Mouse (Mus musculus): ENCODE measurements around the gene Gm39566. TPM values are rescaled to one million over a fixed set of nuclear protein-coding genes. Genes with fewer than 3 reads are reported as not detected.

The Gm39566 gene
- polyA plus RNA-seq, 1 experiment from 2014 or later = not detected

DNA sequence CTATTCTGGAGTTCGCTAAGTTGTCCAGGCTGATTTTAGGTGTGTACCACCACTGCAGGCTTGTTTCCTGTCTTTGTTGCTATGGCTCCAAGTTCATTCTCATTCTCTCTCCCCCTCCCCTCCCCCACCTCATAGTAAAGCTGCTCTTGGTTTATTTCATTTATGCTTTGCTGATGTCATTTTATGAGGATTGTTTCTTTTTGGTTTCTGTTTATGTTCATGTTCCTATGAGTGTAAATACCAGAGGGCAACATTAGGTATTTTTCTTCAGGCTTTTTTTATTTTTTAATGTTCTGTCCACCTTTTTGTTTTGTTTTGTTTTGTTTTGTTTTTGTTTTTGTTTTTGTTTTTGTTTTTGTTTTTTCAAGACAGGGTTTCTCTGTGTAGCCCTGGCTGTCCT, 53.2 kb downstream of the Gm39566 start, which contains the start of gene Slc35g3:
TSS of gene Slc35g3 (minus strand) at position 101 of the 400 bp plus-strand sequence.
- 75% methylated on average over 1 of the region's 1 CpGs for WGBS
- Histone ChIP-seq H3K27me3 (ENCODE audit: poor library complexity, severe bottlenecking) (peaks cover 7% of the 10 kb centered on the region; the same call in 1 of the 2 replicates), H3K9me3 (no peaks in the 10 kb centered on the region), H3K27ac (peak within 1 kb of the TSS; percentile 97), H3K36me3 (replicated peaks) (no peaks in the 10 kb centered on the region), H3K4me3 (no peak within 1 kb of the TSS), H3K4me1 (peaks cover 50% of the 10 kb centered on the region)
- DNase-seq (ENCODE audit: extremely low spot score, low spot score) = no peak

Other genes starting within 250 kb of the Gm39566 start
- gene Wrap53, start 235.0 kb downstream of the Gm39566 start, polyA plus RNA-seq (2016; fragmentation: Nextera tagmentation; extraction: Ambion mirVana) = 46.4 and 51.1 TPM in 2 replicates
- 192 and 194 TPM in 2 replicates for gene Trp53, start 234.9 kb downstream of the Gm39566 start, polyA plus RNA-seq (2016; fragmentation: Nextera tagmentation; extraction: Ambion mirVana)
- 4.3 and 4.6 TPM in 2 replicates for gene Atp1b2, start 209.4 kb downstream of the Gm39566 start, polyA plus RNA-seq (2016; fragmentation: Nextera tagmentation; extraction: Ambion mirVana)
- gene Shbg, start 197.4 kb downstream of the Gm39566 start, polyA plus RNA-seq (2016; fragmentation: Nextera tagmentation; extraction: Ambion mirVana) = not detected in 2 replicates
- 13.7 and 15.4 TPM in 2 replicates for gene Sat2, start 193.3 kb downstream of the Gm39566 start, polyA plus RNA-seq (2016; fragmentation: Nextera tagmentation; extraction: Ambion mirVana)
- gene Fxr2, start 182.3 kb downstream of the Gm39566 start, polyA plus RNA-seq (2016; fragmentation: Nextera tagmentation; extraction: Ambion mirVana) = 32.5 and 34.6 TPM in 2 replicates
- not detected in 2 replicates for gene Sox15, start 160.0 kb downstream of the Gm39566 start, polyA plus RNA-seq (2016; fragmentation: Nextera tagmentation; extraction: Ambion mirVana)
- gene Mpdu1, start 152.7 kb downstream of the Gm39566 start, polyA plus RNA-seq (2016; fragmentation: Nextera tagmentation; extraction: Ambion mirVana) = 81.8 and 82.9 TPM in 2 replicates
- gene Cd68, start 149.1 kb downstream of the Gm39566 start, polyA plus RNA-seq (2016; fragmentation: Nextera tagmentation; extraction: Ambion mirVana) = 5.5 and 5.8 TPM in 2 replicates
- gene Eif4a1, start 142.9 kb downstream of the Gm39566 start, polyA plus RNA-seq (2016; fragmentation: Nextera tagmentation; extraction: Ambion mirVana) = 725 and 747 TPM in 2 replicates
- gene Senp3, start 133.2 kb downstream of the Gm39566 start, polyA plus RNA-seq (2016; fragmentation: Nextera tagmentation; extraction: Ambion mirVana) = 127 and 128 TPM in 2 replicates
- gene Tnfsf13, start 129.5 kb downstream of the Gm39566 start, polyA plus RNA-seq (2016; fragmentation: Nextera tagmentation; extraction: Ambion mirVana) = 0.20 TPM in 1 of 2 replicates, not detected in the other
- 1.1 and 1.6 TPM in 2 replicates for gene Tnfsf12, start 119.4 kb downstream of the Gm39566 start, polyA plus RNA-seq (2016; fragmentation: Nextera tagmentation; extraction: Ambion mirVana)
- 0.44 and 0.55 TPM in 2 replicates for gene Tnfsfm13, start 119.2 kb downstream of the Gm39566 start, polyA plus RNA-seq (2016; fragmentation: Nextera tagmentation; extraction: Ambion mirVana)
- gene Polr2a, start 56.7 kb downstream of the Gm39566 start, polyA plus RNA-seq (2016; fragmentation: Nextera tagmentation; extraction: Ambion mirVana) = 32.9 and 34.5 TPM in 2 replicates
- 0.14 TPM in 1 of 2 replicates, not detected in the other for gene Slc35g3, start 53.3 kb downstream of the Gm39566 start, polyA plus RNA-seq (2016; fragmentation: Nextera tagmentation; extraction: Ambion mirVana)
- gene Zbtb4, start 49.4 kb downstream of the Gm39566 start, polyA plus RNA-seq (2016; fragmentation: Nextera tagmentation; extraction: Ambion mirVana) = 0.46 and 0.77 TPM in 2 replicates
- gene Chrnb1, start 19.4 kb downstream of the Gm39566 start, polyA plus RNA-seq (2016; fragmentation: Nextera tagmentation; extraction: Ambion mirVana) = 1.0 and 1.5 TPM in 2 replicates
- gene Fgf11, start 13.4 kb downstream of the Gm39566 start, polyA plus RNA-seq (2016; fragmentation: Nextera tagmentation; extraction: Ambion mirVana) = 0.73 TPM in 2 replicates
- gene Tmem102, start 9.7 kb downstream of the Gm39566 start, polyA plus RNA-seq (2016; fragmentation: Nextera tagmentation; extraction: Ambion mirVana) = 0.71 and 0.95 TPM in 2 replicates
- gene Spem2, start 3.2 kb upstream of the Gm39566 start, polyA plus RNA-seq (2016; fragmentation: Nextera tagmentation; extraction: Ambion mirVana) = not detected in 2 replicates
- gene Spem1, start 6.9 kb upstream of the Gm39566 start, polyA plus RNA-seq (2016; fragmentation: Nextera tagmentation; extraction: Ambion mirVana) = 0.19 TPM in 1 of 2 replicates, not detected in the other
- 4.7 and 5.2 TPM in 2 replicates for gene Nlgn2, start 22.5 kb upstream of the Gm39566 start, polyA plus RNA-seq (2016; fragmentation: Nextera tagmentation; extraction: Ambion mirVana)
- gene Tmem256, start 23.2 kb upstream of the Gm39566 start, polyA plus RNA-seq (2016; fragmentation: Nextera tagmentation; extraction: Ambion mirVana) = 259 and 290 TPM in 2 replicates
- gene Plscr3, start 31.1 kb upstream of the Gm39566 start, polyA plus RNA-seq (2016; fragmentation: Nextera tagmentation; extraction: Ambion mirVana) = 67.5 and 67.6 TPM in 2 replicates
- gene Tnk1, start 43.4 kb upstream of the Gm39566 start, polyA plus RNA-seq (2016; fragmentation: Nextera tagmentation; extraction: Ambion mirVana) = 0.79 and 1.9 TPM in 2 replicates
- not detected in 2 replicates for gene Tmem95, start 62.7 kb upstream of the Gm39566 start, polyA plus RNA-seq (2016; fragmentation: Nextera tagmentation; extraction: Ambion mirVana)
- 4.8 and 6.7 TPM in 2 replicates for gene Kctd11, start 66.1 kb upstream of the Gm39566 start, polyA plus RNA-seq (2016; fragmentation: Nextera tagmentation; extraction: Ambion mirVana)
- gene Acap1, start 80.2 kb upstream of the Gm39566 start, polyA plus RNA-seq (2016; fragmentation: Nextera tagmentation; extraction: Ambion mirVana) = 0.84 and 1.3 TPM in 2 replicates
- gene 2810408A11Rik, start 85.7 kb upstream of the Gm39566 start, polyA plus RNA-seq (2016; fragmentation: Nextera tagmentation; extraction: Ambion mirVana) = 11.9 and 12.2 TPM in 2 replicates
- gene Neurl4, start 85.8 kb upstream of the Gm39566 start, polyA plus RNA-seq (2016; fragmentation: Nextera tagmentation; extraction: Ambion mirVana) = 14.3 and 14.8 TPM in 2 replicates
- 92.4 and 97.3 TPM in 2 replicates for gene Gps2, start 98.6 kb upstream of the Gm39566 start, polyA plus RNA-seq (2016; fragmentation: Nextera tagmentation; extraction: Ambion mirVana)
- gene Eif5a, start 106.7 kb upstream of the Gm39566 start, polyA plus RNA-seq (2016; fragmentation: Nextera tagmentation; extraction: Ambion mirVana) = 2,970 and 2,997 TPM in 2 replicates
- 5.7 and 6.4 TPM in 2 replicates for gene Ybx2, start 120.5 kb upstream of the Gm39566 start, polyA plus RNA-seq (2016; fragmentation: Nextera tagmentation; extraction: Ambion mirVana)
- 14.2 and 15.7 TPM in 2 replicates for gene Slc2a4, start 132.9 kb upstream of the Gm39566 start, polyA plus RNA-seq (2016; fragmentation: Nextera tagmentation; extraction: Ambion mirVana)
- 19.7 and 21.9 TPM in 2 replicates for gene Cldn7, start 149.5 kb upstream of the Gm39566 start, polyA plus RNA-seq (2016; fragmentation: Nextera tagmentation; extraction: Ambion mirVana)
- gene Ctdnep1, start 165.9 kb upstream of the Gm39566 start, polyA plus RNA-seq (2016; fragmentation: Nextera tagmentation; extraction: Ambion mirVana) = 21.5 and 23.4 TPM in 2 replicates
- gene Elp5, start 167.2 kb upstream of the Gm39566 start, polyA plus RNA-seq (2016; fragmentation: Nextera tagmentation; extraction: Ambion mirVana) = 159 TPM in 2 replicates
- gene Gabarap, start 175.8 kb upstream of the Gm39566 start, polyA plus RNA-seq (2016; fragmentation: Nextera tagmentation; extraction: Ambion mirVana) = 318 and 331 TPM in 2 replicates
- 94.5 and 96.2 TPM in 2 replicates for gene Phf23, start 180.5 kb upstream of the Gm39566 start, polyA plus RNA-seq (2016; fragmentation: Nextera tagmentation; extraction: Ambion mirVana)
- gene Dvl2, start 185.3 kb upstream of the Gm39566 start, polyA plus RNA-seq (2016; fragmentation: Nextera tagmentation; extraction: Ambion mirVana) = 44.3 and 51.6 TPM in 2 replicates
- 41.0 and 44.1 TPM in 2 replicates for gene Acadvl, start 200.1 kb upstream of the Gm39566 start, polyA plus RNA-seq (2016; fragmentation: Nextera tagmentation; extraction: Ambion mirVana)
- 13.8 and 15.5 TPM in 2 replicates for gene Dlg4, start 201.6 kb upstream of the Gm39566 start, polyA plus RNA-seq (2016; fragmentation: Nextera tagmentation; extraction: Ambion mirVana)
- 0.71 and 1.2 TPM in 2 replicates for gene Asgr1, start 238.8 kb upstream of the Gm39566 start, polyA plus RNA-seq (2016; fragmentation: Nextera tagmentation; extraction: Ambion mirVana)